Comparison of ENCODE assay signal across 8 mouse cellular contexts in the genomic region with DNA sequence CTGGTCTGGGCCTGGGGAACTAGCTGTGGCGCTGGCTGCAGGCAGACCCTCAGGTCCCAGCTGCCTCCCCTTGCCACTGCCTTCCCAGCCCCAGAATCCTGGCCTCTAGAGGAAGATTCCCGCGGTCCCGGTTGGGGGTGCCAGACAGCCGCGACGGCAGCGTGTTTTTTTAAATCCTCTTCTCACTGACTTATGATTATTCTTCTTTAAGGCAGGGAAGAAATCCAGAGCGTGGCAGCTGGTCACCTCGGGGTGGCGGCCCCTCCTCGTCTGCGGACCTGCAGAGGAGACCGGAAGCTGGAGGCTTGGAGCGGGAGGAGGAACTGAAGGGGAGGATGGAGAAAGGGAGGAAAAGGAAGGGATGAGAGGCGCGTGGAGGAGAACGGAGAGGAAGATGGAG. TPM values are rescaled to one million over a fixed set of nuclear protein-coding genes. Genes with fewer than 3 reads are reported as not detected.
DNase-seq lines count a peak whose midpoint lies in the region; ATAC-seq lines count a peak whose summit lies in the region.

No protein-coding gene starts in this region.

- WGBS in hindbrain, embryonic 12.5 days, result under 1% methylated on average over 18 of the region's 18 CpGs
- WGBS in lung, embryonic 16.5 days, result 4% methylated on average over 18 of the region's 18 CpGs

- peak overlapping the region; percentile 53 for H3K9ac ChIP-seq in hindbrain, embryonic 12.5 days
- peak overlapping the region; percentile 50 for H3K9ac ChIP-seq in lung, embryonic 16.5 days (ENCODE audit: low read length)

- no peaks in the 10 kb centered on the region for H3K36me3 ChIP-seq in hindbrain, embryonic 12.5 days
- no peaks in the 10 kb centered on the region for H3K36me3 ChIP-seq in lung, embryonic 16.5 days (ENCODE audit: control insufficient read depth, insufficient read depth, low read length)

- DNase-seq in Muller cell, postnatal 12 days (ENCODE audit: inconsistent ontology term), result peak; percentile 66
- DNase-seq in cerebellum, postnatal 14 days, result peak; percentile 67 to 78
- peak; percentile 57 to 73 for DNase-seq in frontal cortex, postnatal 10 days (ENCODE audit: low spot score in 2 of 2)
- peak; percentile 57 to 60 for DNase-seq in layer of hippocampus, postnatal 14 days (ENCODE audit: low spot score in 2 of 2)
- DNase-seq in retina, postnatal 1 day, result peak; percentile 89

- peak overlapping the region; percentile 8; the same call in 1 of the 2 replicates for H3K4me3 ChIP-seq in hindbrain, embryonic 12.5 days
- peak overlapping the region; percentile 30 for H3K4me3 ChIP-seq in lung, embryonic 16.5 days (ENCODE audit: low read length)

- H3K9me3 ChIP-seq in hindbrain, embryonic 12.5 days (replicated peaks), result no peaks in the 10 kb centered on the region
- H3K9me3 ChIP-seq in lung, embryonic 16.5 days (ENCODE audit: control insufficient read depth, low read length), result no peaks in the 10 kb centered on the region

- peaks cover 34% of the 10 kb centered on the region for H3K4me1 ChIP-seq in hindbrain, embryonic 12.5 days
- H3K4me1 ChIP-seq in lung, embryonic 16.5 days (replicated peaks; ENCODE audit: control insufficient read depth, insufficient read depth, low read length), result peaks cover 21% of the 10 kb centered on the region

- H3K27ac ChIP-seq in hindbrain, embryonic 12.5 days, result peak overlapping the region; percentile 87
- peak overlapping the region; percentile 76 for H3K27ac ChIP-seq in lung, embryonic 16.5 days (ENCODE audit: low read length)

- H3K4me2 ChIP-seq in hindbrain, embryonic 12.5 days (replicated peaks), result peak overlapping the region; percentile 44
- H3K4me2 ChIP-seq in lung, embryonic 16.5 days (ENCODE audit: low read depth, low read length), result peak overlapping the region; percentile 50

- peak; percentile 48; the same call in 1 of the 2 replicates for ATAC-seq in hindbrain, embryonic 12.5 days (ENCODE audit: low FRiP score)
- ATAC-seq in lung, embryonic 16.5 days (ENCODE audit: low read depth), result peak; percentile 80
- ATAC-seq in granulocyte monocyte progenitor cell, adult 5-6 weeks (replicated peaks; ENCODE audit: poor library complexity, severe bottlenecking), result no peak

- H3K27me3 ChIP-seq in hindbrain, embryonic 12.5 days, result no peaks in the 10 kb centered on the region
- H3K27me3 ChIP-seq in lung, embryonic 16.5 days (ENCODE audit: control insufficient read depth, insufficient read depth, low read depth, low read length), result no peaks in the 10 kb centered on the region

RNA-seq across cellular contexts. Expression of a gene that starts 18.7 kb away (rescaled TPM):
- 0.45 and 0.89 TPM in 2 replicates for polyA plus RNA-seq in hindbrain, embryonic 12.5 days (2016; fragmentation: Nextera tagmentation; extraction: Ambion mirVana)
- 1 to 10 TPM; 7.5 to 9.3 TPM for total RNA-seq in layer of hippocampus, postnatal 14 days (2021)
- 0.69 and 1.6 TPM in 2 replicates for polyA plus RNA-seq in lung, embryonic 16.5 days (2015; fragmentation: Nextera tagmentation; extraction: Ambion mirVana)
- total RNA-seq in granulocyte monocyte progenitor cell, adult 5-6 weeks (2014; fragmentation: Nextera tagmentation), result not detected in 2 replicates
- not detected in 2 replicates for total RNA-seq in granulocyte monocyte progenitor cell, adult 5-6 weeks (2017)

Comparison
In these comparisons a context has a peak if more than half of its experiments do, and no peak if none do; other contexts are left out.
1. RNA of a gene that starts 18.7 kb away (total RNA-seq): 7.5 to 9.3 TPM in layer of hippocampus, postnatal 14 days; not detected in granulocyte monocyte progenitor cell, adult 5-6 weeks; every median in the first group is over 4 times any median in the second.
2. Peak in every context shown above with its lines, with median percentiles within 50 percentile points of each other: DNase-seq.